Mouse (Mus musculus) lung, adult 2 months (tissue): ENCODE data around the gene Raet1e.
"Not testable (repeated sequence)": the region's sequence is repeated elsewhere in the genome, so short reads cannot be mapped to it uniquely, and the experiment has no call there.

Source experiments
- CTCF ChIP-seq: fragments of 200-500 bp; IDR thresholded peaks from 2 replicates; pipeline ENCODE4 v1.5.1; 2011; ENCODE audit warnings: mild to moderate bottlenecking, low read length, control low read depth; ENCODE audit not compliant: insufficient read depth
- POLR2A ChIP-seq: fragments of 200-500 bp; IDR thresholded peaks from 2 replicates; pipeline ENCODE4 v1.6.1; 2011; ENCODE audit warnings: low read depth, mild to moderate bottlenecking, control low read depth, low read length, borderline replicate concordance; ENCODE audit errors: extremely low read depth

DNA sequence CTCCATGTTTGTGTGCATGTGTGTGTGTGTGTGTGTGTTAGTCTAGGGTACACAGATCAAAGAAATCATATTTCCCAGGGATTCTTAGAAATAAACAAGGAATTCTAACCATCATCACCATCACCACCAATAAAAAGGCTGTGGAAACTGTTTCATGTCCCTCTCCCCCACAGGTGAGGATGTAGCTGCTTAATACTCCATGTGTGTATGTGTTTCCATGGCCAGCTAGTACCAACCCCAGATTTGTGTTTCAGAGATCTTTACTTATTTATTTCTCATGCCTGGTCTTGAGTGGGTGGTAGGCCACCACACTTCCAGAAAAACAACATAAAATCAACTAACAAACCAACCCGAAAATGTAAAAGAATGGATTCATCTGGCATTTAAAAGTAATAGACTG, 16.2 kb upstream of the Raet1e start:
- not testable (repeated sequence) for TF ChIP-seq CTCF, POLR2A
